Mouse (Mus musculus) cortical plate, adult 2 months (tissue): ENCODE results near the gene Olfr1275.

Source experiments
- CTCF ChIP-seq: fragments of 200-500 bp; IDR thresholded peaks from 2 replicates; pipeline ENCODE4 v1.5.1; 2011; ENCODE audit warnings: mild to moderate bottlenecking, control low read depth, low read length; ENCODE audit not compliant: insufficient read depth; ENCODE audit errors: extremely low read depth
- POLR2A ChIP-seq: fragments of 200-500 bp; IDR thresholded peaks from 2 replicates; pipeline ENCODE4 v1.6.1; 2011; ENCODE audit warnings: mild to moderate bottlenecking, low read length, control low read depth; ENCODE audit not compliant: insufficient read depth; ENCODE audit errors: extremely low read depth

DNA sequence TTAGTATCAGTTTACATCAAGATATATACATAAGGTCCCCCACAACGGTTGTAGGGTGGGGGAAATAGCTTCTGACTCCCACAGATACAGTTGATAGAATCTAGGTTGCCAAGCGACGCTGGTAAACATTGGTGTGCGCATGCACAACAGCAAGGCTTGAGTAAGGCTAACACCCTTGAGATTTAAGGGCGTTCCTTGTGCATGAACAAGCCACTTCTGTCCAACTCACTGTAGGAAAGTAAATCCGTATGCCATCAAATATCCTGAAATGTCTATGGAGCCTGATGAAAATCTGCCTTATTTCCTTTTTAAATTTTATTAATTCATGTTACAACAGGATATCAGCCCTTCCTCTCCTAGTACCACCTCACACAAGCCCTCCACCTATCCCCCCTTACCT, 5.6 kb downstream of the Olfr1275 start, which contains the start of gene 4930430A15Rik:
- TF ChIP-seq POLR2A (no peak), CTCF (no peak)
